Mouse (Mus musculus): ENCODE results near the gene Gm17482. TPM values are rescaled to one million over a fixed set of nuclear protein-coding genes. Genes with fewer than 3 reads are reported as not detected.

Gene Gm17482
- total and polyA plus RNA-seq, 2 experiments from 2014 or later, result not detected

- no peak overlapping the region for H3K9ac ChIP-seq
- peak; percentile 97 for TF ChIP-seq CTCF (IDR thresholded peaks at IDR 0.05; ENCODE audit: low read depth)
- peaks cover 22% of the 10 kb centered on the region for H3K36me3 ChIP-seq (ENCODE audit: insufficient read depth)
- no peaks in the 10 kb centered on the region for H3K4me1 ChIP-seq (ENCODE audit: insufficient read depth)
- no peak overlapping the region for H3K4me2 ChIP-seq (ENCODE audit: low read depth)
- H3K27ac ChIP-seq (ENCODE audit: low read depth, low read length), result no peak overlapping the region
- WGBS, result 48% methylated on average over 2 of the region's 2 CpGs
- H3K27me3 ChIP-seq (ENCODE audit: insufficient read depth, low read length), result no peaks in the 10 kb centered on the region
- DNase-seq, result peak; percentile 84
- peak; percentile 93 for ATAC-seq
- no peaks in the 10 kb centered on the region for H3K9me3 ChIP-seq (ENCODE audit: low read length)
- no peak overlapping the region for H3K4me3 ChIP-seq (ENCODE audit: low read depth, low read length)
These were observed 40.8 kb downstream of the Gm17482 start for GRCm38 (mm10) chr6:115267916-115268315.

- H3K27me3 ChIP-seq (ENCODE audit: insufficient read depth, low read length), result no peaks in the 10 kb centered on the region
- H3K36me3 ChIP-seq (ENCODE audit: insufficient read depth), result peaks cover 13% of the 10 kb centered on the region
- no peak overlapping the region for H3K27ac ChIP-seq (ENCODE audit: low read depth, low read length)
- no peak for DNase-seq
- no peaks in the 10 kb centered on the region for H3K4me1 ChIP-seq (ENCODE audit: insufficient read depth)
- H3K4me2 ChIP-seq (ENCODE audit: low read depth), result no peak overlapping the region
- H3K9ac ChIP-seq, result no peak overlapping the region
- no peak for TF ChIP-seq CTCF (IDR thresholded peaks at IDR 0.05; ENCODE audit: low read depth)
- 90% methylated on average over 10 of the region's 10 CpGs for WGBS
- H3K4me3 ChIP-seq (ENCODE audit: low read depth, low read length), result no peak overlapping the region
- ATAC-seq, result no peak
- H3K9me3 ChIP-seq (ENCODE audit: low read length), result no peaks in the 10 kb centered on the region
These were observed 41.6 kb downstream of the Gm17482 start for GRCm38 (mm10) chr6:115268551-115269385.

DNA sequence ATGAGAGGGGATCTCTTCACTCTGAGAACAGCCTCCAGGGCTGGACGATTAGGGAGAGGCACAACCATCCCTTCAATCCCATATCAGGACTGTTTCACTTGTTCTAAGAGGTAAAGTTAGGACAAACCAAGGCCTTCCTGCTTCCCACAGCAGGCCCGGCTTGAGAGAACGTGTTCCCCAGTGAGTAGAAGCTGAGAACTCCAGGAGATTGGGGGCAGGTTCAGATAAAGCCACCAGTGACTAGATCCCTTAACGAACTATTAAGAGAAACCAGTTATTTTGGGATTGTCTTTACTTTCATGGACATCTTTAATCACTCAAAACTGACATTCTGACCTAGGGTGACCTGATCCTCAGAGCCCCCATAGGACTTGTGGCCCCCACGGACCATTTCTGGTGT lies 42.4 kb downstream of the Gm17482 start:
- Histone ChIP-seq H3K9ac (no peak overlapping the region), H3K4me1 (ENCODE audit: insufficient read depth) (no peaks in the 10 kb centered on the region), H3K4me2 (ENCODE audit: low read depth) (no peak overlapping the region), H3K4me3 (ENCODE audit: low read depth, low read length) (no peak overlapping the region), H3K27me3 (ENCODE audit: insufficient read depth, low read length) (no peaks in the 10 kb centered on the region), H3K9me3 (ENCODE audit: low read length) (no peaks in the 10 kb centered on the region), H3K36me3 (ENCODE audit: insufficient read depth) (peaks cover 8% of the 10 kb centered on the region; the same call in 1 of the 2 replicates), H3K27ac (ENCODE audit: low read depth, low read length) (no peak overlapping the region)
- WGBS, result 74% methylated on average over 5 of the region's 5 CpGs
- TF ChIP-seq CTCF (IDR thresholded peaks at IDR 0.05; ENCODE audit: low read depth), result no peak
- no peak for DNase-seq
- no peak for ATAC-seq

GRCm38 (mm10) chr6:115270085-115270484 lies 42.9 kb downstream of the Gm17482 start:
- 82% methylated on average over 2 of the region's 2 CpGs for WGBS
- DNase-seq (no peak), ATAC-seq (no peak)
- Histone ChIP-seq H3K27me3 (ENCODE audit: insufficient read depth, low read length) (no peaks in the 10 kb centered on the region), H3K9ac (no peak overlapping the region), H3K27ac (ENCODE audit: low read depth, low read length) (no peak overlapping the region), H3K4me2 (ENCODE audit: low read depth) (no peak overlapping the region), H3K9me3 (ENCODE audit: low read length) (no peaks in the 10 kb centered on the region), H3K4me1 (ENCODE audit: insufficient read depth) (no peaks in the 10 kb centered on the region), H3K36me3 (ENCODE audit: insufficient read depth) (peaks cover 4% of the 10 kb centered on the region; the same call in 1 of the 2 replicates), H3K4me3 (ENCODE audit: low read depth, low read length) (no peak overlapping the region)
- TF ChIP-seq CTCF (IDR thresholded peaks at IDR 0.05; ENCODE audit: low read depth), result no peak

GRCm38 (mm10) chr6:115271326-115271725 lies 44.2 kb downstream of the Gm17482 start:
- Histone ChIP-seq H3K4me2 (ENCODE audit: low read depth) (no peak overlapping the region), H3K9ac (no peak overlapping the region), H3K4me1 (ENCODE audit: insufficient read depth) (no peaks in the 10 kb centered on the region), H3K27me3 (ENCODE audit: insufficient read depth, low read length) (no peaks in the 10 kb centered on the region), H3K4me3 (ENCODE audit: low read depth, low read length) (no peak overlapping the region), H3K27ac (ENCODE audit: low read depth, low read length) (no peak overlapping the region), H3K9me3 (ENCODE audit: low read length) (no peaks in the 10 kb centered on the region), H3K36me3 (ENCODE audit: insufficient read depth) (peaks cover 4% of the 10 kb centered on the region; the same call in 1 of the 2 replicates)
- ATAC-seq, result no peak
- DNase-seq, result no peak
- no peak for TF ChIP-seq CTCF (IDR thresholded peaks at IDR 0.05; ENCODE audit: low read depth)
- 64% methylated on average over 3 of the region's 3 CpGs for WGBS

DNA sequence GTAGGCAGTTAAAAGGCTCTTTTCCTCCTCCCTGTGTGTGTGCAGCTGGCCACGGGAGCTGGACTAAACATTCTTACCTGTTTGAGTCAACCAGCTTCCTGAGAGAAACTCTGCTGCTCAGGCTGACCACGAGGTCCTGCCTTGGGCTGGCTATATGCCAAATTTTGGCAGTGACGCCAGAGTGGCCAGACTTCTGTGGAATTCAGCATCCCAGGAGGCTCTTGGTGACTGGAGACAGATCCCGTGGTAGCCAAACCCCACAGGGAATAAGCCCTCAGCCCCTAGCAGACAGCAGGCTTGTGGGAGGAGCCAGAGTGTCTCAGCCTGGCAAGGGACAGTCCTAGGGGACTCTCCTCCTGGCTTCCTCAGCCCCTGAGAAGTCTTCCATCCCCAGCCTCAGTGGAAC lies 44.7 kb downstream of the Gm17482 start:
- Histone ChIP-seq H3K27ac (ENCODE audit: low read depth, low read length) (no peak overlapping the region), H3K27me3 (ENCODE audit: insufficient read depth, low read length) (no peaks in the 10 kb centered on the region), H3K4me1 (ENCODE audit: insufficient read depth) (no peaks in the 10 kb centered on the region), H3K9me3 (ENCODE audit: low read length) (no peaks in the 10 kb centered on the region), H3K4me2 (ENCODE audit: low read depth) (no peak overlapping the region), H3K4me3 (ENCODE audit: low read depth, low read length) (no peak overlapping the region), H3K9ac (no peak overlapping the region), H3K36me3 (ENCODE audit: insufficient read depth) (peaks cover 4% of the 10 kb centered on the region; the same call in 1 of the 2 replicates)
- DNase-seq (peak; percentile 18), ATAC-seq (no peak)
- TF ChIP-seq CTCF (IDR thresholded peaks at IDR 0.05; ENCODE audit: low read depth), result no peak
- 16% methylated on average over 4 of the region's 4 CpGs for WGBS

DNA sequence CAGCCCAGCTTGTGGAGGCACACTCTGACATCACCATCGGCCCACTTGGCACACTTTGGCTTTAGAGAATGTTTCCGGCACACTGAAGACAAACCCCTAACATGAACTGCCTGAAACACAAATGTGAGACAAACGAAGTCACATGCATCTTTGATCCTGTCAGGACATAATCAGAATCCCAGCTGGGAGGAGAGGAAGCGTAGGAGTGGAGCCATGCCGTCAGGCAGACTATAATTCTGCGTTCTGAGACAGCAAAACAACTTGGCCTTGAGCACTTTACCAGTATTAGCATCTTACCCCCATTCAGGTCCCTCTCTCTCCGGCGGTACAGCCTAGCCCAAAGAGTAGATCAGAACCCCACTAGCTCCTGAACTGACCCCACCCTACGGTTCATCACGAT lies 46.2 kb downstream of the Gm17482 start:
- ATAC-seq (no peak), DNase-seq (no peak)
- peaks cover 1% of the 10 kb centered on the region; the same call in 1 of the 2 replicates for H3K36me3 ChIP-seq (ENCODE audit: insufficient read depth)
- H3K9ac ChIP-seq, result no peak overlapping the region
- H3K27me3 ChIP-seq (ENCODE audit: insufficient read depth, low read length), result no peaks in the 10 kb centered on the region
- H3K9me3 ChIP-seq (ENCODE audit: low read length), result no peaks in the 10 kb centered on the region
- H3K4me3 ChIP-seq (ENCODE audit: low read depth, low read length), result no peak overlapping the region
- no peak for TF ChIP-seq CTCF (IDR thresholded peaks at IDR 0.05; ENCODE audit: low read depth)
- 80% methylated on average over 10 of the region's 10 CpGs for WGBS
- no peaks in the 10 kb centered on the region for H3K4me1 ChIP-seq (ENCODE audit: insufficient read depth)
- no peak overlapping the region for H3K27ac ChIP-seq (ENCODE audit: low read depth, low read length)
- H3K4me2 ChIP-seq (ENCODE audit: low read depth), result no peak overlapping the region
